In genomic region chr1:131134942-131135522, GRCm38 (mm10) we compare ENCODE assay signal across 9 mouse cellular contexts. TPM values are rescaled to one million over a fixed set of nuclear protein-coding genes. Genes with fewer than 3 reads are reported as not detected.
DNase-seq lines count a peak whose midpoint lies in the region; ATAC-seq and TF ChIP-seq lines count a peak whose summit lies in the region.
"Had no signal": no experiment of that assay in that cellular context is flagged by ENCODE, and none has a peak within 500 bp of the region (broad histone marks: within the 10 kb centered on the region; RNA-seq: fewer than 3 reads in every experiment).

No protein-coding gene starts in this region.

- 78% methylated on average over 8 of the region's 8 CpGs for WGBS in hindbrain, embryonic 10.5 days
- WGBS in hindbrain, embryonic 16.5 days = 42% methylated on average over 8 of the region's 8 CpGs
- WGBS in forebrain, embryonic 10.5 days = 78% methylated on average over 8 of the region's 8 CpGs
- 46% methylated on average over 8 of the region's 8 CpGs for WGBS in liver, embryonic 13.5 days (ENCODE audit: insufficient replicate concordance)

- no peak for DNase-seq in hindbrain, embryonic 10.5 days (ENCODE audit: low spot score)
- no peak for DNase-seq in CH12.LX (ENCODE audit: extremely low read depth)
- no peak for DNase-seq in forebrain, embryonic 10.5 days (ENCODE audit: extremely low spot score, low spot score)
- DNase-seq in liver, embryonic 13.5 days = no peak
- DNase-seq in splenic B cell, adult 2 months (ENCODE audit: low read depth, low spot score) = peak; percentile 68
- no peak for DNase-seq in left cerebral cortex, postnatal 10 days (ENCODE audit: extremely low spot score in 1 of 2, low spot score in 2 of 2)
- no peak for DNase-seq in ovary, postnatal 14 days (ENCODE audit: low spot score)

- no peak overlapping the region for H3K4me3 ChIP-seq in hindbrain, embryonic 10.5 days
- no peak overlapping the region for H3K4me3 ChIP-seq in hindbrain, embryonic 16.5 days (ENCODE audit: low read length)
- peak overlapping the region in 1 of 3 experiments; percentile 6 for H3K4me3 ChIP-seq in CH12.LX (replicated peaks in 1 of 3; ENCODE audit: low read depth in 2 of 3, low read length in 2 of 3, poor library complexity in 1 of 3)
- no peak overlapping the region for H3K4me3 ChIP-seq in forebrain, embryonic 10.5 days
- H3K4me3 ChIP-seq in liver, embryonic 13.5 days (replicated peaks) = peak overlapping the region; percentile 87
- H3K4me3 ChIP-seq: heart, adult 2 months had no signal

- no peak for TF ChIP-seq CTCF in CH12.LX (conservative IDR thresholded peaks at IDR 0.05 in 1 of 2, IDR thresholded peaks at IDR 0.05 in 1 of 2; ENCODE audit: low read depth in 2 of 2, low read length in 2 of 2)

- TF ChIP-seq POLR2A in CH12.LX (IDR thresholded peaks at IDR 0.05; ENCODE audit: low read depth, low read length) = no peak

- H3K36me3 ChIP-seq in hindbrain, embryonic 10.5 days = peaks cover 45% of the 10 kb centered on the region
- H3K36me3 ChIP-seq in hindbrain, embryonic 16.5 days (ENCODE audit: control insufficient read depth, insufficient read depth, low read length) = peaks cover 5% of the 10 kb centered on the region
- H3K36me3 ChIP-seq in CH12.LX (replicated peaks in 1 of 2; ENCODE audit: control insufficient read depth in 1 of 2, insufficient read depth in 1 of 2, low read length in 1 of 2) = peaks cover 17 to 37% of the 10 kb centered on the region in 2 experiments
- peaks cover 58% of the 10 kb centered on the region for H3K36me3 ChIP-seq in forebrain, embryonic 10.5 days (replicated peaks)
- peaks cover 37% of the 10 kb centered on the region for H3K36me3 ChIP-seq in liver, embryonic 13.5 days
- H3K36me3 ChIP-seq in splenic B cell, adult 2 months (ENCODE audit: control insufficient read depth, insufficient read depth, low read length, poor library complexity, severe bottlenecking) = no peaks in the 10 kb centered on the region

- peak overlapping the region; percentile 46; the same call in 1 of the 2 replicates for H3K27ac ChIP-seq in hindbrain, embryonic 10.5 days
- H3K27ac ChIP-seq in hindbrain, embryonic 16.5 days (ENCODE audit: low read depth, low read length) = no peak overlapping the region
- H3K27ac ChIP-seq in CH12.LX (ENCODE audit: insufficient read depth, low read depth) = peak overlapping the region; percentile 66
- peak overlapping the region; percentile 45; the same call in 1 of the 2 replicates for H3K27ac ChIP-seq in forebrain, embryonic 10.5 days
- H3K27ac ChIP-seq in liver, embryonic 13.5 days = peak overlapping the region; percentile 96
- H3K27ac ChIP-seq: heart, adult 2 months had no signal

- H3K9me3 ChIP-seq in hindbrain, embryonic 10.5 days = no peaks in the 10 kb centered on the region
- no peaks in the 10 kb centered on the region for H3K9me3 ChIP-seq in hindbrain, embryonic 16.5 days (ENCODE audit: control insufficient read depth, low read length)
- no peaks in the 10 kb centered on the region for H3K9me3 ChIP-seq in CH12.LX (replicated peaks; ENCODE audit: low read length)
- peaks cover 2% of the 10 kb centered on the region; the same call in 1 of the 2 replicates for H3K9me3 ChIP-seq in forebrain, embryonic 10.5 days
- H3K9me3 ChIP-seq in liver, embryonic 13.5 days (replicated peaks) = no peaks in the 10 kb centered on the region

- peaks cover 23% of the 10 kb centered on the region for H3K79me2 ChIP-seq in CH12.LX (replicated peaks; ENCODE audit: control insufficient read depth, extremely low read depth, insufficient read depth, poor library complexity, severe bottlenecking)

- intact Hi-C loops in left cerebral cortex, postnatal 10 days (cut with DNase I) = no loop called here

- TF ChIP-seq EP300 in CH12.LX (IDR thresholded peaks at IDR 0.05; ENCODE audit: low read length) = peak; percentile 40; the same call in 1 of the 2 replicates

- H3K27me3 ChIP-seq in hindbrain, embryonic 10.5 days (ENCODE audit: insufficient read depth, poor library complexity, severe bottlenecking) = no peaks in the 10 kb centered on the region
- H3K27me3 ChIP-seq in hindbrain, embryonic 16.5 days (replicated peaks; ENCODE audit: control insufficient read depth, insufficient read depth, low read length) = no peaks in the 10 kb centered on the region
- no peaks in the 10 kb centered on the region for H3K27me3 ChIP-seq in CH12.LX (replicated peaks)
- no peaks in the 10 kb centered on the region for H3K27me3 ChIP-seq in forebrain, embryonic 10.5 days (ENCODE audit: poor library complexity, severe bottlenecking)
- H3K27me3 ChIP-seq in liver, embryonic 13.5 days = no peaks in the 10 kb centered on the region
- H3K27me3 ChIP-seq in splenic B cell, adult 2 months (ENCODE audit: control insufficient read depth, insufficient read depth, low read length, poor library complexity, severe bottlenecking) = no peaks in the 10 kb centered on the region

- H3K4me2 ChIP-seq in hindbrain, embryonic 16.5 days (ENCODE audit: low read length) = no peak overlapping the region; the same call in 1 of the 2 replicates
- H3K4me2 ChIP-seq in CH12.LX (ENCODE audit: insufficient read depth, low read depth, poor library complexity, severe bottlenecking) = peak overlapping the region; percentile 94
- H3K4me2 ChIP-seq in liver, embryonic 13.5 days = peak overlapping the region; percentile 93

- no peak overlapping the region for H3K9ac ChIP-seq in hindbrain, embryonic 16.5 days (ENCODE audit: low read depth, low read length)
- H3K9ac ChIP-seq in CH12.LX (ENCODE audit: insufficient read depth, low read depth) = no peak overlapping the region; the same call in 1 of the 2 replicates
- peak overlapping the region; percentile 91 for H3K9ac ChIP-seq in liver, embryonic 13.5 days

- H3K4me1 ChIP-seq in hindbrain, embryonic 10.5 days (replicated peaks) = peaks cover 42% of the 10 kb centered on the region
- H3K4me1 ChIP-seq in hindbrain, embryonic 16.5 days (ENCODE audit: control insufficient read depth, insufficient read depth, low read depth, low read length) = peaks cover 22% of the 10 kb centered on the region
- H3K4me1 ChIP-seq in CH12.LX (ENCODE audit: control insufficient read depth in 1 of 2, insufficient read depth in 2 of 2) = peaks cover 2 to 44% of the 10 kb centered on the region in 2 experiments; a peak in 3 of 4 replicates
- H3K4me1 ChIP-seq in forebrain, embryonic 10.5 days = peaks cover 51% of the 10 kb centered on the region
- peaks cover 53% of the 10 kb centered on the region for H3K4me1 ChIP-seq in liver, embryonic 13.5 days (replicated peaks)

- dilution Hi-C loops in CH12.LX (cut with MboI; ENCODE audit: extremely low pct_ligation_motif_present, extremely low pct_unique_long_range_greater_than_20kb, low sequenced_read_pairs) = no loop called here

- no peak for TF ChIP-seq RAD21 in CH12.LX (IDR thresholded peaks at IDR 0.05; ENCODE audit: low read depth, low read length)

- in situ Hi-C loops in CH12.LX (cut with MboI; ENCODE audit: low pct_ligation_motif_present, low pct_unique_long_range_greater_than_20kb, low sequenced_read_pairs) = no loop called here

- ATAC-seq in hindbrain, embryonic 16.5 days = no peak
- ATAC-seq in liver, embryonic 13.5 days (ENCODE audit: low read depth) = no peak

TF ChIP-seq in CH12.LX, 34 proteins besides CTCF, POLR2A, EP300 and RAD21 (continues in another document):
- no peak for TF ChIP-seq RCOR1 (conservative IDR thresholded peaks at IDR 0.05; ENCODE audit: low read depth, low read length)
- no peak for TF ChIP-seq CHD1 (IDR thresholded peaks at IDR 0.05; ENCODE audit: low read depth, low read length)
- no peak for TF ChIP-seq UBTF (IDR thresholded peaks at IDR 0.05; ENCODE audit: low read depth, low read length)
- no peak for TF ChIP-seq KAT2A (IDR thresholded peaks at IDR 0.05; ENCODE audit: insufficient replicate concordance, low read length)
- TF ChIP-seq ZC3H11A (IDR thresholded peaks at IDR 0.05; ENCODE audit: low read depth, low read length) = no peak
- TF ChIP-seq GABPA (IDR thresholded peaks at IDR 0.05; ENCODE audit: insufficient replicate concordance, low read depth, low read length) = no peak
- no peak for TF ChIP-seq ZMIZ1 (IDR thresholded peaks at IDR 0.05; ENCODE audit: low read depth, low read length)
- no peak for TF ChIP-seq JUND (conservative IDR thresholded peaks at IDR 0.05; ENCODE audit: low read depth, low read length)
- no peak for TF ChIP-seq CHD2 (IDR thresholded peaks at IDR 0.05; ENCODE audit: low read length)
- TF ChIP-seq HCFC1 (IDR thresholded peaks at IDR 0.05; ENCODE audit: low read depth, low read length) = no peak

RNA-seq across cellular contexts. Expression of gene Dyrk3, which starts 3.1 kb away (rescaled TPM):
- polyA plus RNA-seq in hindbrain, embryonic 10.5 days (2016; fragmentation: Nextera tagmentation; extraction: Ambion mirVana) = 11.2 and 12.1 TPM in 2 replicates
- polyA plus RNA-seq in hindbrain, embryonic 16.5 days (2015; fragmentation: Nextera tagmentation; extraction: Ambion mirVana) = 12.2 and 14.5 TPM in 2 replicates
- total RNA-seq in CH12.LX (2012; rRNA removed) (6.4 and 6.7 TPM in 2 replicates), CH12.LX (2014; rRNA removed) (9.8 and 10.1 TPM in 2 replicates)
- polyA plus RNA-seq in CH12.LX (2012; ENCODE audit: insufficient read length, low read depth) = 8.2 and 8.3 TPM in 2 replicates
- 13.3 and 15.5 TPM in 2 replicates for polyA plus RNA-seq in forebrain, embryonic 10.5 days (2016; fragmentation: Nextera tagmentation; extraction: Ambion mirVana)
- polyA plus RNA-seq in liver, embryonic 13.5 days (2015; fragmentation: Nextera tagmentation; extraction: Ambion mirVana) = 16.9 and 19.8 TPM in 2 replicates
- total RNA-seq in left cerebral cortex, postnatal 10 days (2021) = 10 to 100 TPM in 1 of 2 experiments, 1 to 10 TPM in 1; 9.9 to 11.3 TPM

RNA-seq across cellular contexts. Expression of gene Eif2d, which starts 17.9 kb away (rescaled TPM):
- polyA plus RNA-seq in hindbrain, embryonic 10.5 days (2016; fragmentation: Nextera tagmentation; extraction: Ambion mirVana) = 53.9 and 60.6 TPM in 2 replicates
- 48.0 and 50.5 TPM in 2 replicates for polyA plus RNA-seq in hindbrain, embryonic 16.5 days (2015; fragmentation: Nextera tagmentation; extraction: Ambion mirVana)
- 48.8 and 53.0 TPM in 2 replicates for total RNA-seq in CH12.LX (2012; rRNA removed)
- 41.0 and 46.9 TPM in 2 replicates for total RNA-seq in CH12.LX (2014; rRNA removed)
- 57.2 and 64.3 TPM in 2 replicates for polyA plus RNA-seq in CH12.LX (2012; ENCODE audit: insufficient read length, low read depth)
- polyA plus RNA-seq in forebrain, embryonic 10.5 days (2016; fragmentation: Nextera tagmentation; extraction: Ambion mirVana) = 66.9 and 70.2 TPM in 2 replicates
- polyA plus RNA-seq in liver, embryonic 13.5 days (2015; fragmentation: Nextera tagmentation; extraction: Ambion mirVana) = 32.3 and 34.4 TPM in 2 replicates
- total RNA-seq in left cerebral cortex, postnatal 10 days (2021) = 10 to 100 TPM; 37.9 to 39.6 TPM

RNA-seq across cellular contexts. Expression of gene Mapkapk2, which starts 37.4 kb away (rescaled TPM):
- 47.0 and 51.1 TPM in 2 replicates for polyA plus RNA-seq in hindbrain, embryonic 10.5 days (2016; fragmentation: Nextera tagmentation; extraction: Ambion mirVana)
- polyA plus RNA-seq in hindbrain, embryonic 16.5 days (2015; fragmentation: Nextera tagmentation; extraction: Ambion mirVana) = 9.1 and 15.7 TPM in 2 replicates
- total RNA-seq in CH12.LX (2012; rRNA removed) (54.2 and 55.0 TPM in 2 replicates), CH12.LX (2014; rRNA removed) (58.6 and 62.9 TPM in 2 replicates)
- 63.5 and 68.6 TPM in 2 replicates for polyA plus RNA-seq in CH12.LX (2012; ENCODE audit: insufficient read length, low read depth)
- 41.1 and 41.3 TPM in 2 replicates for polyA plus RNA-seq in forebrain, embryonic 10.5 days (2016; fragmentation: Nextera tagmentation; extraction: Ambion mirVana)
- polyA plus RNA-seq in liver, embryonic 13.5 days (2015; fragmentation: Nextera tagmentation; extraction: Ambion mirVana) = 12.0 and 12.3 TPM in 2 replicates
- 10 to 100 TPM; 26.8 to 31.1 TPM for total RNA-seq in left cerebral cortex, postnatal 10 days (2021)
